Mouse (Mus musculus): ENCODE results near the gene Nipa2.

Gene Nipa2

GRCm38 (mm10) chr7:55962004-55962908 is at the start of gene Nipa2:
Gene Nipa2, minus strand, starts transcription at chr7:55962476.
- peak; percentile 93 for DNase-seq (ENCODE audit: low spot score)

GRCm38 (mm10) chr7:56011018-56011333 is 48.7 kb upstream of the Nipa2 start:
- DNase-seq (ENCODE audit: low spot score), result no peak

DNA sequence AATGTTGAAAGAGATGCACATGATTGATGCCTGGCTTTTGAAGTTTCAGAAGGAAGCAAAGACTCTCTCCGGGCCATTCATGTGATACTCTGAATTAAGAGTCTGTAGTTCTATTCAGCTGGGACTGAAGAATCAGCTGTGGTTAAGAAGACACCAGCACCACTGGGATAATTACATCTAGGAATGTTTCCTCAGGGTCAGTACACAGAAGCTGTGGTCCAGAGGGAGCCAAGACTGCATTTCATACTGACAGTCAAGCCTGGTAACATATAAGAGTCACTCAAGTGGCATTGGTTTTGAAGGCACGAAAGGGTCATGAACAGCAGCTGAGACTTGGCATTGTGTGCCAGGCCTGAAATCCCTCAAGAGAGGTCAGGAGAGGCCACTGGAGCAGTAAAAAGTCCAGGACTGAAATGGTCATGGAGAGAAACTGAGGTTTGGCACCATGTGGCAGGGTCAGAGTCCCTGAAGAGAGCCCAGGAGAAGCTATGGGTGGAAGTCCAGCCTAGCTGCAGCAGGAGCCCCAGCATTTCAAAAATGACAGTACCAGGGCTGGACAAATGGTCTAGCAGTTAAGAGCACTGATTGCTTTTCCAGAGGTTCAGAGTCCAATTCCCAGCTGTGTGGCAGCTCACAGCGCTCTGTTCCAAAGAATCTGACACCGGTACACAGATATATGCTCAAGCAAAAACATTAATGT is 48.2 kb upstream of the Nipa2 start:
- no peak for DNase-seq (ENCODE audit: low spot score)

GRCm38 (mm10) chr7:55998997-55999396 is 36.7 kb upstream of the Nipa2 start:
- DNase-seq (ENCODE audit: low spot score), result no peak

GRCm38 (mm10) chr7:55995013-55995412 is 32.7 kb upstream of the Nipa2 start:
- no peak for DNase-seq (ENCODE audit: low spot score)

DNA sequence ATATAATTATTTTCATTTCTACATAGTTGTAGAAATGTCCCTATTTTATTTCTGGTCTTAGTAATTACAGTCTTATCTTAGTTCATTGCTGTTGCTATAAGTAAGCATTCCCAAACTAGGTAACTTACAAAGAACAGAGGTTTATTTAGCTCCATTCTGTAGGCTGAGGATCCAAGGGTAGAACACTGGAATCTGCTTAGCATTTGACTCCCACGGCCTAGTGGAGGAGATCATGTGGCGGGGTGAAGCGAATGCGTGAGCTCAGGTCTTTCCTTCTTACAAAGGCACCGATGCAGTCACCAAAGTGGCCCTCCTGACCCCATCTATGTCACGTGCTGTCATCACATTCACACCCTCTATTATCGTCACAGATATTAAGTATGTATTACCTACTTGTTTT is 29.6 kb upstream of the Nipa2 start:
- no peak for DNase-seq (ENCODE audit: low spot score)

DNA sequence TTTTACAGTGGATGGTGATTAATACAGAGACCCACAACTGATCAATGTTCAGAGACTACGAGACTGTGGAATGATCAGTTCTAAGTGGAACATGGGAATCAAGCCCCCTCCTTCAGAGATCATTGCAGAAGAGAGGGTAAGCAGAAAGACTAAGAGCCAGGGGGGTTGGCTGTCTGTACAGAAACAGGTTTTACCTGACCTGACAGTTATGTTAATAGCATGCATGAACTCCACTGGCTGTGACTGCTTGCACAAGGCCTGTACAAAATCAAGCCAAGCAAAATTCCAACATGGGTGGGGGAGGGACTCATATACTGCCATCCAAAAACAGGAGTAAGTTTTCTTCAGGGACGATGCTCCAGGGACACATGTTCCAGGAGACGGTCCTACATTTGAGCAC is 28.9 kb upstream of the Nipa2 start:
- DNase-seq (ENCODE audit: low spot score), result no peak

DNA sequence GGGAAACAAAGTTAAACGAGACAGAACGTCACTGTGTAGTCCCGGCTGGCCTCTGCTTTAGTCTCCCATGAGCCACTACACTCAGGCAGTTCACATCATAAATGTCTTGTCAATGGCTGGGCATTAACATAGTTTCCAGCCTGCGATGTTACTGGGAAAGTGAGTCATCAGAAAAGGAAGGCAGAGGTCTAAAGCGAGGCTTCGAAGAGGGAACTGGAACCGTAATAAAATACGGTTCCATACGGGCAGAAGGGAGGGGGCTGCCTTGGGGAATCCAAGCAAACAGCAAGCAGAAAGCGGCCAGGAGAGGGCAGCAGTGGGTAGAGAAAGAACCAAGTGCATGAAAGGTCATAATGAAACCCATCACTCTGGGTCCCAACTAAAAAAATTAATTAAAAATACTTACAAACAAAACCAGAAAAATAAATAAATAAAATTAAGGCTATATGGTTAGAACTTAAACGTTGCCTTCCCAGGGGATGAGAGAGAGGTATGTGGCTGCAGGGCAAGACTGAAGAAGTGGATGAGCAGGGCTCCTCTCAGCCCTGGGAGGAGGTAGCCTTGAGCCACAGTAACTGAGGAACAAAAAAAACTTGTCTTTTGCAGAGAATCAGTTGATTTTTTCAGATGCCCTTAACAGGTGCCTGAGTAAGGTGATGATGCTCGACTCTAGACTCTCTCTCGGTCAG is 24.4 kb upstream of the Nipa2 start:
- DNase-seq (ENCODE audit: low spot score), result peak; percentile 84

DNA sequence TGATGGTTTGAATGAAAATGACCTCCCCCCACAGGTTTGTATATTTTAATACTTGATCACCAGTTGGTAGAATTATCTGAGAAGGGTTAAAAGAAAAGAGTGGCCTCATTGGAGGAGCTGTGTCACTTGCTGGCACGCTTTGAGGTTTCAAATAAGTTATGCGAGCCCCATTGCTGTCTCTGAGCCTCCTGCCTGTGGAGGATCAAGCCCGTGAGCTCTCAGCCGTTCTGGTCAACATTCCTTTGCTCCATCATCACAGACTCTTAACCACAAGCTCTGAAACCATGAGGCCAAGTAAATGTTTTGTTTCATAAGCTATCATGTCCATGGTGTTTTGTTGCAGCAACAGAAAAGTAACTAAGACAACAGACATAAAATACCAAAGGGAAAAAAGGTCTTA is 22.5 kb upstream of the Nipa2 start:
- DNase-seq (ENCODE audit: low spot score), result no peak

- DNase-seq (ENCODE audit: low spot score), result no peak
These were observed 20.8 kb upstream of the Nipa2 start for GRCm38 (mm10) chr7:55983107-55983506.

GRCm38 (mm10) chr7:55982010-55982700 is 19.9 kb upstream of the Nipa2 start:
- no peak for DNase-seq (ENCODE audit: low spot score)

DNA sequence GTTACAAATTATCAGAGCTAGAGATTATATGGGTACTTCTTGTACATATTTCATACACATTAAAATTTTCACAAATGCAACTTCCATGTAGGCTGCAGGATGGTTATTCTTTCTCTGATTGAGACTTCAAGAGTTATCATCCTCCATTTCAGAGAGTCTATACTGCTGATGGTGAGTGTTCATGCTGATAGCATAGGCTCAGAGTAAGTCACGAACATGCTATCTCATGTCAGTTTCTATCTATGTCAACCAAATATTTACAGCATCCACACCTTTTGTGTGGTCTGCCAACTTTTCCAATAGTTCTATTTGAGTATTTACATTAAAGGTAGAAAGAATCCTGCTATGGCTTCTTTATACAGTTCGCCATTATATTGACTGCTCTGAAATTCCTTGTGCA is 19.2 kb upstream of the Nipa2 start:
- DNase-seq (ENCODE audit: low spot score), result no peak

GRCm38 (mm10) chr7:55974429-55974828 is 12.2 kb upstream of the Nipa2 start:
- no peak for DNase-seq (ENCODE audit: low spot score)

DNA sequence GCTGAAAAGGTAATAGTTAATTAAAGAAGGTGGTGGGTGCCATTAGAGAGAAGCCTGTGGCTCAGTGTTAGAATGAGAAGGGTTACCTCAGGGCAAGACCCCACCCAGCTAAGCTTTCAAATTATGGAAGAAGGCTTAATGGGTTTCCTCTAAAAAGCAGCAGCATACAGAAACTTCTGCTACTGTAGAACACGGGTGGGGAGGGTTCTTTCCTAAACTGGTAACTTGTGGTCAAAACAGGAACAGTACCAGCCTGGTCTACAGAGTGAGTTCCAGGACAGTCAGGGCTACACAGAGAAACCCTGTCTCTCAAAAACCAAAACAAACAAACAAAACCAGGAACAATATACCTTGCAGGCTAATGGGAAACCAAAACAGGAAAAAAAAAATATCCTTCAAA is 7.1 kb upstream of the Nipa2 start:
- DNase-seq (ENCODE audit: low spot score), result no peak

GRCm38 (mm10) chr7:55968258-55968901 is 6.1 kb upstream of the Nipa2 start:
- DNase-seq (ENCODE audit: low spot score), result no peak

GRCm38 (mm10) chr7:55966866-55967460 is 4.7 kb upstream of the Nipa2 start:
- peak; percentile 18 for DNase-seq (ENCODE audit: low spot score)

DNA sequence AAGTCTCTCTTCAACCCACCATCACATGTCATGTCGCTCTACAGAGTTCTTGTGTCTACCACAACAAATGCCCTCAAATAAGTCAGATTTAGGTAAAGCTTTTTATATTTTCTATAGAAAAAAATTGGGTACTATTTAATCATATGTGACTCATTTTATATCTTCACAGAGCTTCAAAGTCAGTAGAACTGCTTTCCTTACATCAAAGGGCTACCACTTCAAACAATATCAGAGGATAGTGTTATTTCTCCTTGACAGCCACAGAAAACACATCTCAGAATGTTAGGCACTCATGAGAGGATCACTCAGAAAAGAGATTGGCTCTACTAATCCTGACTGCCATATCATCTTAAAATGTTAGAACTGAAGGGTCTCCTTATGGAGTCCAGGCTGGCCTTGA is 1.8 kb downstream of the Nipa2 start:
- no peak for DNase-seq (ENCODE audit: low spot score)

GRCm38 (mm10) chr7:55959801-55960200 is 2.5 kb downstream of the Nipa2 start:
- no peak for DNase-seq (ENCODE audit: low spot score)

GRCm38 (mm10) chr7:55957916-55958315 is 4.4 kb downstream of the Nipa2 start:
- DNase-seq (ENCODE audit: low spot score), result no peak

DNA sequence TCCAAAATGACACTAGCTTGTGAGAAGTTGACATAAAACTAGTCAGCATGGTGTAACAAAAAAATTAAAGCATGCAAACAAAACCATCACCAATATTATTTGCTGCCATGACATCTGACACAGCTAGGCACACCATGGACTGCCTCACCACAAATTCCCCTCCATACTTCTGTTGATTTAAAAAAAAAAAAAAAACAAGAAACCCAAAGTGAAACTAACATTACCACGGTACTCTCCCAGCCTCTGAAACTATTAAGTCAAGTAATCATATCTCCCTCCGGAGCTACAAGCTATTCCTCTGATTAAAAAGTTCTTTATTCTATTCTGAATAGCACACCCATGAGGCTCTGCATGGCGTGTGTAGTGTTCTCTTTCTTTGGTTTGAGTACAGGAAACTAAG is 5.1 kb downstream of the Nipa2 start:
- no peak for DNase-seq (ENCODE audit: low spot score)

DNA sequence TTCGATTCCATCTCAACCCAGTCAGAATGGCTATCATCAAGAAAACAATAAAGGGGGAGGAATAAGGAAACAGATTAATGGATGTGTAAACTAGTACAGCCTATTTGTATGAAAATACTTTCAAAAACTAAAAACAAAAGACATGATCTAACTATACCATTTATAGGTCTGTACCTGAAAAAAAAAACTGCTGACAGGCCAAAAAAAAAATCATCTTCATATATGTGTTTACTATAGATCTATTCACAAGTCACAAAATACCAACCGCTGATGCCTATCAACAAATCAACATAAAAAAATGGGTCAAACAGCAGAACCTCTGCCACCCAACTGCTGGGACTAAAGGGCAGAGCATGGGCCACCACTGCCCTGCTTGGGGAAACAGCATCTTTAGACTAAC is 6.2 kb downstream of the Nipa2 start:
- no peak for DNase-seq (ENCODE audit: low spot score)

Measured in retina, embryonic 14.5 days (tissue).